Mouse (Mus musculus): Measurements from ENCODE around the gene Ice1. TPM values are rescaled to one million over a fixed set of nuclear protein-coding genes. Genes with fewer than 3 reads are reported as not detected.

Gene Ice1
- polyA plus RNA-seq, 1 experiment from 2014 or later, result 36.5 TPM

- no peak for ATAC-seq (ENCODE audit: low FRiP score, low TSS enrichment)
- WGBS, result 78% methylated on average over 2 of the region's 2 CpGs
- H3K4me1 ChIP-seq (ENCODE audit: control insufficient read depth, insufficient read depth, low read length), result no peaks in the 10 kb centered on the region
- H3K27me3 ChIP-seq (ENCODE audit: control insufficient read depth, insufficient read depth, low read length), result no peaks in the 10 kb centered on the region
- H3K9me3 ChIP-seq (ENCODE audit: control insufficient read depth, low read length), result no peaks in the 10 kb centered on the region
- H3K9ac ChIP-seq (ENCODE audit: low read depth, low read length), result no peak overlapping the region
- H3K4me3 ChIP-seq (ENCODE audit: low read length), result no peak overlapping the region
- no peak overlapping the region for H3K4me2 ChIP-seq (replicated peaks; ENCODE audit: low read depth, low read length)
- H3K36me3 ChIP-seq (ENCODE audit: control insufficient read depth, insufficient read depth, low read length), result no peaks in the 10 kb centered on the region
- no peak overlapping the region for H3K27ac ChIP-seq (ENCODE audit: low read depth, low read length)
Observed at GRCm38 (mm10) chr13:70567889-70568288, 69.5 kb downstream of the Ice1 start.

GRCm38 (mm10) chr13:70553456-70553855, 84.0 kb downstream of the Ice1 start:
- WGBS, result 72% methylated on average over 5 of the region's 5 CpGs
- no peaks in the 10 kb centered on the region for H3K9me3 ChIP-seq (ENCODE audit: control insufficient read depth, low read length)
- no peak for ATAC-seq (ENCODE audit: low FRiP score, low TSS enrichment)
- H3K9ac ChIP-seq (ENCODE audit: low read depth, low read length), result no peak overlapping the region
- H3K4me2 ChIP-seq (replicated peaks; ENCODE audit: low read depth, low read length), result no peak overlapping the region
- no peaks in the 10 kb centered on the region for H3K27me3 ChIP-seq (ENCODE audit: control insufficient read depth, insufficient read depth, low read length)
- no peak overlapping the region for H3K4me3 ChIP-seq (ENCODE audit: low read length)
- H3K4me1 ChIP-seq (ENCODE audit: control insufficient read depth, insufficient read depth, low read length), result no peaks in the 10 kb centered on the region
- H3K27ac ChIP-seq (ENCODE audit: low read depth, low read length), result no peak overlapping the region
- no peaks in the 10 kb centered on the region for H3K36me3 ChIP-seq (ENCODE audit: control insufficient read depth, insufficient read depth, low read length)

GRCm38 (mm10) chr13:70547457-70547856, 90.0 kb downstream of the Ice1 start:
- H3K4me2 ChIP-seq (replicated peaks; ENCODE audit: low read depth, low read length), result no peak overlapping the region
- no peak overlapping the region for H3K9ac ChIP-seq (ENCODE audit: low read depth, low read length)
- no peak overlapping the region for H3K27ac ChIP-seq (ENCODE audit: low read depth, low read length)
- H3K4me1 ChIP-seq (ENCODE audit: control insufficient read depth, insufficient read depth, low read length), result no peaks in the 10 kb centered on the region
- H3K36me3 ChIP-seq (ENCODE audit: control insufficient read depth, insufficient read depth, low read length), result no peaks in the 10 kb centered on the region
- H3K9me3 ChIP-seq (ENCODE audit: control insufficient read depth, low read length), result no peaks in the 10 kb centered on the region
- ATAC-seq (ENCODE audit: low FRiP score, low TSS enrichment), result no peak
- no peaks in the 10 kb centered on the region for H3K27me3 ChIP-seq (ENCODE audit: control insufficient read depth, insufficient read depth, low read length)
- no peak overlapping the region for H3K4me3 ChIP-seq (ENCODE audit: low read length)
- 37% methylated on average over 3 of the region's 3 CpGs for WGBS

DNA sequence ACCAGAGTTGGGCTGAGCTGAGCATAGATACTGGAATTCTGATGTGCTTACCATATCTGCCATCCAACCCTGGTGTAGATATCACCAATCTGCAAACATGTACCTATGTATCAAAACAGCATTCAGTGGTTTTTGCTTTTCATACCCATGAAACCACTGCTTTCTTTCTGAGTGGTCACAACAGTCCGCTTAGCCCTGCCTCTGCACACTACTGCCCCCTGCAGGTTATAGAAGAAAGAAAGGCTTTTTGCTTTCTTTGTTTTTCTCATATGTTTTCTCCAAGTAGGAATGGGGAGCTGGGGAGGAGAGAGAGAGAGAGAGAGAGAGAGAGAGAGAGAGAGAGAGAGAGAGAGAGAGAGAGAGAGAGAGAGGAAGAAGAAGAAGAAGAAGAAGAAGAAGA, 92.2 kb downstream of the Ice1 start:
- Histone ChIP-seq H3K4me1 (ENCODE audit: control insufficient read depth, insufficient read depth, low read length) (no peaks in the 10 kb centered on the region), H3K9me3 (ENCODE audit: control insufficient read depth, low read length) (no peaks in the 10 kb centered on the region), H3K4me2 (replicated peaks; ENCODE audit: low read depth, low read length) (no peak overlapping the region), H3K36me3 (ENCODE audit: control insufficient read depth, insufficient read depth, low read length) (no peaks in the 10 kb centered on the region), H3K27me3 (ENCODE audit: control insufficient read depth, insufficient read depth, low read length) (no peaks in the 10 kb centered on the region), H3K4me3 (ENCODE audit: low read length) (no peak overlapping the region), H3K9ac (ENCODE audit: low read depth, low read length) (no peak overlapping the region), H3K27ac (ENCODE audit: low read depth, low read length) (no peak overlapping the region)
- 7% methylated on average over 1 of the region's 1 CpGs for WGBS
- ATAC-seq (ENCODE audit: low FRiP score, low TSS enrichment), result no peak

GRCm38 (mm10) chr13:70539842-70540241, 97.6 kb downstream of the Ice1 start:
- Histone ChIP-seq H3K27me3 (ENCODE audit: control insufficient read depth, insufficient read depth, low read length) (no peaks in the 10 kb centered on the region), H3K36me3 (ENCODE audit: control insufficient read depth, insufficient read depth, low read length) (no peaks in the 10 kb centered on the region), H3K4me1 (ENCODE audit: control insufficient read depth, insufficient read depth, low read length) (no peaks in the 10 kb centered on the region), H3K27ac (ENCODE audit: low read depth, low read length) (no peak overlapping the region), H3K9me3 (ENCODE audit: control insufficient read depth, low read length) (no peaks in the 10 kb centered on the region), H3K4me2 (replicated peaks; ENCODE audit: low read depth, low read length) (no peak overlapping the region), H3K9ac (ENCODE audit: low read depth, low read length) (no peak overlapping the region), H3K4me3 (ENCODE audit: low read length) (no peak overlapping the region)
- no peak for ATAC-seq (ENCODE audit: low FRiP score, low TSS enrichment)
- 87% methylated on average over 1 of the region's 1 CpGs for WGBS

- WGBS, result 92% methylated on average over 5 of the region's 5 CpGs
- Histone ChIP-seq H3K9me3 (ENCODE audit: control insufficient read depth, low read length) (no peaks in the 10 kb centered on the region), H3K27ac (ENCODE audit: low read depth, low read length) (no peak overlapping the region), H3K9ac (ENCODE audit: low read depth, low read length) (no peak overlapping the region), H3K4me1 (ENCODE audit: control insufficient read depth, insufficient read depth, low read length) (no peaks in the 10 kb centered on the region), H3K27me3 (ENCODE audit: control insufficient read depth, insufficient read depth, low read length) (no peaks in the 10 kb centered on the region), H3K4me3 (ENCODE audit: low read length) (no peak overlapping the region), H3K36me3 (ENCODE audit: control insufficient read depth, insufficient read depth, low read length) (no peaks in the 10 kb centered on the region), H3K4me2 (replicated peaks; ENCODE audit: low read depth, low read length) (no peak overlapping the region)
- no peak for ATAC-seq (ENCODE audit: low FRiP score, low TSS enrichment)
Observed at GRCm38 (mm10) chr13:70533412-70533811, 104.0 kb downstream of the Ice1 start.

DNA sequence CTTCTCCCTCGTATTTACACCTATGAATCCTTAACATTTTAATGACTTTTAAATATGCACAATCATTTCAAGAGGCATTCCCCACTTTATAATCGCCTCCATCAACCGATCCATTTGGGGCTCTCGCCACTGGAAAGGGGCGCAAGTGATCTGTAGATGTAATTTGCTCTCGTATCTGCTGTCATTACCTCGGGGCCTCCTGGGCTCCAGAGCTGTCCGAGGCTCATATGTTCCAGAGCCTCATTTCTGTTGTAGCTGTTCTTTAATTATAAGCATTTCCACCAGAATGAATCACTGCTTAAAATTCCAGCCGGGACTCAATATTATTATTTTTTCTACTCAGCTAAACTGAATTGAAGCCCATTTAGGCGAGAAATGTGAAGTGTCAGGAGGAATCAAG, 104.7 kb downstream of the Ice1 start:
- no peak overlapping the region for H3K4me2 ChIP-seq (replicated peaks; ENCODE audit: low read depth, low read length)
- no peaks in the 10 kb centered on the region for H3K4me1 ChIP-seq (ENCODE audit: control insufficient read depth, insufficient read depth, low read length)
- H3K9ac ChIP-seq (ENCODE audit: low read depth, low read length), result no peak overlapping the region
- no peaks in the 10 kb centered on the region for H3K9me3 ChIP-seq (ENCODE audit: control insufficient read depth, low read length)
- WGBS, result 87% methylated on average over 10 of the region's 10 CpGs
- no peak overlapping the region for H3K27ac ChIP-seq (ENCODE audit: low read depth, low read length)
- H3K4me3 ChIP-seq (ENCODE audit: low read length), result no peak overlapping the region
- ATAC-seq (ENCODE audit: low FRiP score, low TSS enrichment), result no peak
- H3K36me3 ChIP-seq (ENCODE audit: control insufficient read depth, insufficient read depth, low read length), result no peaks in the 10 kb centered on the region
- no peaks in the 10 kb centered on the region for H3K27me3 ChIP-seq (ENCODE audit: control insufficient read depth, insufficient read depth, low read length)

DNA sequence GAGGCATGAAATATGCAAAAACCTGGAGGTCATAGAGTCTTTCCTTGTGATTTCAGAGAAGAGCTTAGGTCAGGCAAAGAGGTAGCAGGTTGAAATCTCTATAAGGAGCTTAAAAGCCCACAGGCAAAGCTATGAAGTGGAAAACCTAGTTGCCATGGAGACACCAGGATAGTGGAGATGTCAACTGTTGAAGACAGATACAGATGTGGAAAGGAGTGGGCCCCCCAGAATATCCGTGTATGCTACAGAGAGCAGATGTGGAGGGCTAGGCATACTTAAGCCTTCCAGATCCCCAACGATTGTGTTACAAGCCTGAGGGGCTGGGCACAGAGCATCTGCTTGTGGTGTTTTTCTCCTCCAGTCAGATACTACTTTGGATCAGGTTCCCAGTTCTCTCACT, 119.8 kb downstream of the Ice1 start:
- no peak for ATAC-seq (ENCODE audit: low FRiP score, low TSS enrichment)
- no peak overlapping the region for H3K4me2 ChIP-seq (replicated peaks; ENCODE audit: low read depth, low read length)
- no peaks in the 10 kb centered on the region for H3K36me3 ChIP-seq (ENCODE audit: control insufficient read depth, insufficient read depth, low read length)
- H3K27me3 ChIP-seq (ENCODE audit: control insufficient read depth, insufficient read depth, low read length), result no peaks in the 10 kb centered on the region
- H3K4me1 ChIP-seq (ENCODE audit: control insufficient read depth, insufficient read depth, low read length), result no peaks in the 10 kb centered on the region
- no peak overlapping the region for H3K4me3 ChIP-seq (ENCODE audit: low read length)
- no peak overlapping the region for H3K27ac ChIP-seq (ENCODE audit: low read depth, low read length)
- no peaks in the 10 kb centered on the region for H3K9me3 ChIP-seq (ENCODE audit: control insufficient read depth, low read length)
- no peak overlapping the region for H3K9ac ChIP-seq (ENCODE audit: low read depth, low read length)
- 78% methylated on average over 2 of the region's 2 CpGs for WGBS

DNA sequence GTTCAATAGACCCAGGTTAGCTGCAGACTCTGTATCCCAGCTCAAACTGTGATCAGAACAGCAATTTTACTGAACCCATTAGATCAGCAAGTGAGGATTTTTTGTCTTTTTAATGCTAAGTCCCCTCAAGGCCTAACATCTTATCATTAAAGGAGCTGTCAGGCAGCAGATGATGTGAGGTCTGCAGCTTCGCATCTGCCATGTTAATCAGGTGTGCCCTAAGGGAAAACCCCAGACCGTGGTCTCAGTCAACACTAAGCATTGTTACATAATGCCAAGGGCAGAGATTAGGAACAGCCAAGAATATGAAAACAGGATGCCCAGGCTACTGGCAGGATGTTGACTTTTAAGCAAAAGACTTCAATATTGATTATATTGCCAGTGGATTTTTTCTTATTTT, 122.4 kb downstream of the Ice1 start:
- Histone ChIP-seq H3K27ac (ENCODE audit: low read depth, low read length) (no peak overlapping the region), H3K4me3 (ENCODE audit: low read length) (no peak overlapping the region), H3K36me3 (ENCODE audit: control insufficient read depth, insufficient read depth, low read length) (no peaks in the 10 kb centered on the region), H3K27me3 (ENCODE audit: control insufficient read depth, insufficient read depth, low read length) (no peaks in the 10 kb centered on the region), H3K9me3 (ENCODE audit: control insufficient read depth, low read length) (no peaks in the 10 kb centered on the region), H3K9ac (ENCODE audit: low read depth, low read length) (no peak overlapping the region), H3K4me2 (replicated peaks; ENCODE audit: low read depth, low read length) (no peak overlapping the region), H3K4me1 (ENCODE audit: control insufficient read depth, insufficient read depth, low read length) (no peaks in the 10 kb centered on the region)
- ATAC-seq (ENCODE audit: low FRiP score, low TSS enrichment), result no peak
- 79% methylated on average over 2 of the region's 2 CpGs for WGBS

GRCm38 (mm10) chr13:70510199-70510598, 127.2 kb downstream of the Ice1 start:
- ATAC-seq (ENCODE audit: low FRiP score, low TSS enrichment), result no peak
- no peaks in the 10 kb centered on the region for H3K9me3 ChIP-seq (ENCODE audit: control insufficient read depth, low read length)
- H3K9ac ChIP-seq (ENCODE audit: low read depth, low read length), result no peak overlapping the region
- WGBS, result 85% methylated on average over 5 of the region's 5 CpGs
- H3K36me3 ChIP-seq (ENCODE audit: control insufficient read depth, insufficient read depth, low read length), result no peaks in the 10 kb centered on the region
- no peak overlapping the region for H3K4me2 ChIP-seq (replicated peaks; ENCODE audit: low read depth, low read length)
- no peak overlapping the region for H3K27ac ChIP-seq (ENCODE audit: low read depth, low read length)
- no peaks in the 10 kb centered on the region for H3K4me1 ChIP-seq (ENCODE audit: control insufficient read depth, insufficient read depth, low read length)
- H3K4me3 ChIP-seq (ENCODE audit: low read length), result no peak overlapping the region
- H3K27me3 ChIP-seq (ENCODE audit: control insufficient read depth, insufficient read depth, low read length), result no peaks in the 10 kb centered on the region

Data from kidney, embryonic 14.5 days (tissue).